Mouse (Mus musculus) liver, embryonic 15.5 days (tissue): Measurements from ENCODE around the gene Ptprs. TPM values are rescaled to one million over a fixed set of nuclear protein-coding genes. Genes with fewer than 3 reads are reported as not detected.

ENCODE experiments used
- ATAC-seq: fragments of 200-750 bp; cut with Nextera tagmentation; 2 replicates; pipeline ENCODE4 v1.8.0; 2017; ENCODE audit warnings: moderate number of reproducible peaks, mild to moderate bottlenecking, moderate library complexity; ENCODE audit not compliant: insufficient read depth
- H3K27ac ChIP-seq: fragments of 300-500 bp; sonication (generic); replicated peaks from 2 replicates; pipeline ENCODE4 v1.5.1; 2015; ENCODE audit warnings: mild to moderate bottlenecking, inconsistent platforms
- H3K27me3 ChIP-seq: fragments of 300-500 bp; sonication (generic); 2 replicates; pipeline ENCODE4 v1.6.1; 2015; ENCODE audit warnings: mild to moderate bottlenecking, inconsistent platforms
- H3K36me3 ChIP-seq: fragments of 300-500 bp; sonication (generic); replicated peaks from 2 replicates; pipeline ENCODE4 v1.6.1; 2015; ENCODE audit warnings: moderate library complexity, mild to moderate bottlenecking, inconsistent platforms
- H3K4me1 ChIP-seq: fragments of 300-500 bp; sonication (generic); replicated peaks from 2 replicates; pipeline ENCODE4 v1.6.1; 2015; ENCODE audit warnings: inconsistent platforms
- H3K4me2 ChIP-seq: fragments of 300-500 bp; sonication (generic); 2 replicates; pipeline ENCODE4 v1.6.1; 2015; ENCODE audit warnings: moderate library complexity, mild to moderate bottlenecking, inconsistent platforms
- H3K4me3 ChIP-seq: fragments of 300-500 bp; sonication (generic); replicated peaks from 2 replicates; pipeline ENCODE4 v1.5.1; 2015; ENCODE audit warnings: mild to moderate bottlenecking, inconsistent platforms
- H3K9ac ChIP-seq: fragments of 300-500 bp; sonication (generic); 2 replicates; pipeline ENCODE4 v1.6.1; 2015; ENCODE audit warnings: moderate library complexity, mild to moderate bottlenecking, inconsistent platforms
- H3K9me3 ChIP-seq: fragments of 300-500 bp; sonication (generic); replicated peaks from 2 replicates; pipeline ENCODE4 v1.6.1; 2016; ENCODE audit warnings: inconsistent platforms
- WGBS: fragments of 180-500 bp; shearing (Covaris S2); methylation state at CpG from one replicate; pipeline ENCODE4 v1.1.7; 2015; ENCODE audit warnings: mixed read lengths; ENCODE audit not compliant: insufficient replicate concordance; 5-methylcytosine and 5-hydroxymethylcytosine counted together
- polyA plus RNA-seq: library from polyadenylated mRNA; unstranded; fragments of >200 nt; fragmentation: Nextera tagmentation; extraction: Ambion mirVana; gene quantifications from 2 replicates; pipeline ENCODE4 v1.2.1, GENCODE M21; 2015

Gene Ptprs
- polyA plus RNA-seq, 1 experiment from 2014 or later: 5.5 TPM

GRCm38 (mm10) chr17:56424726-56425583, 51.3 kb downstream of the Ptprs start:
- H3K9ac ChIP-seq: peak overlapping the region; percentile 21; the same call in 1 of the 2 replicates
- H3K27ac ChIP-seq: no peak overlapping the region
- H3K4me2 ChIP-seq: peak overlapping the region; percentile 85
- ATAC-seq: peak; percentile 41
- H3K4me3 ChIP-seq: peak overlapping the region; percentile 51
- no peaks in the 10 kb centered on the region for H3K36me3 ChIP-seq
- H3K27me3 ChIP-seq: peaks cover 32% of the 10 kb centered on the region
- WGBS: 10% methylated on average over 77 of the region's 77 CpGs
- no peaks in the 10 kb centered on the region for H3K9me3 ChIP-seq
- H3K4me1 ChIP-seq: peaks cover 15% of the 10 kb centered on the region

GRCm38 (mm10) chr17:56420022-56420421, 56.3 kb downstream of the Ptprs start:
- Histone ChIP-seq H3K36me3 (peaks cover 16% of the 10 kb centered on the region), H3K9me3 (no peaks in the 10 kb centered on the region), H3K4me1 (peaks cover 3% of the 10 kb centered on the region; the same call in 1 of the 2 replicates), H3K4me3 (no peak overlapping the region), H3K4me2 (no peak overlapping the region), H3K9ac (no peak overlapping the region), H3K27ac (no peak overlapping the region), H3K27me3 (peaks cover 10% of the 10 kb centered on the region)
- ATAC-seq: no peak
- WGBS: 85% methylated on average over 2 of the region's 2 CpGs

- ATAC-seq: no peak
- peaks cover 18% of the 10 kb centered on the region for H3K36me3 ChIP-seq
Measured at GRCm38 (mm10) chr17:56418304-56418703, 58.0 kb downstream of the Ptprs start.

GRCm38 (mm10) chr17:56414785-56415184, 61.5 kb downstream of the Ptprs start:
- H3K9me3 ChIP-seq: no peaks in the 10 kb centered on the region
- H3K4me1 ChIP-seq: peaks cover 3% of the 10 kb centered on the region; the same call in 1 of the 2 replicates
- H3K27ac ChIP-seq: no peak overlapping the region
- H3K4me2 ChIP-seq: no peak overlapping the region
- H3K4me3 ChIP-seq: no peak overlapping the region
- H3K27me3 ChIP-seq: no peaks in the 10 kb centered on the region
- peaks cover 18% of the 10 kb centered on the region for H3K36me3 ChIP-seq
- WGBS: 82% methylated on average over 9 of the region's 9 CpGs
- H3K9ac ChIP-seq: no peak overlapping the region
- no peak for ATAC-seq

More at GRCm38 (mm10) chr17:56418304-56418703, 58.0 kb downstream of the Ptprs start:
- Histone ChIP-seq H3K27ac (no peak overlapping the region), H3K4me3 (no peak overlapping the region), H3K9me3 (no peaks in the 10 kb centered on the region), H3K4me1 (no peaks in the 10 kb centered on the region), H3K27me3 (no peaks in the 10 kb centered on the region), H3K9ac (no peak overlapping the region), H3K4me2 (no peak overlapping the region)
- WGBS: 72% methylated on average over 12 of the region's 12 CpGs

GRCm38 (mm10) chr17:56413113-56413512, 63.2 kb downstream of the Ptprs start:
- Histone ChIP-seq H3K9me3 (no peaks in the 10 kb centered on the region), H3K36me3 (peaks cover 11% of the 10 kb centered on the region)
- WGBS: 74% methylated on average over 13 of the region's 13 CpGs

GRCm38 (mm10) chr17:56411437-56411836, 64.8 kb downstream of the Ptprs start:
- Histone ChIP-seq H3K4me3 (no peak overlapping the region), H3K9ac (no peak overlapping the region), H3K9me3 (no peaks in the 10 kb centered on the region), H3K27ac (no peak overlapping the region), H3K4me1 (peaks cover 22% of the 10 kb centered on the region), H3K4me2 (no peak overlapping the region), H3K36me3 (peaks cover 5% of the 10 kb centered on the region), H3K27me3 (no peaks in the 10 kb centered on the region)
- no peak for ATAC-seq
- 45% methylated on average over 7 of the region's 7 CpGs for WGBS

More at GRCm38 (mm10) chr17:56413113-56413512, 63.2 kb downstream of the Ptprs start:
- Histone ChIP-seq H3K4me3 (no peak overlapping the region), H3K9ac (no peak overlapping the region), H3K4me1 (peaks cover 9% of the 10 kb centered on the region; the same call in 1 of the 2 replicates), H3K4me2 (no peak overlapping the region), H3K27me3 (no peaks in the 10 kb centered on the region), H3K27ac (no peak overlapping the region)
- ATAC-seq: no peak

GRCm38 (mm10) chr17:56409759-56410158, 66.5 kb downstream of the Ptprs start:
- WGBS: 49% methylated on average over 8 of the region's 8 CpGs
- ATAC-seq: no peak
- Histone ChIP-seq H3K4me2 (no peak overlapping the region), H3K9ac (no peak overlapping the region), H3K36me3 (peaks cover 2% of the 10 kb centered on the region), H3K4me1 (peaks cover 36% of the 10 kb centered on the region), H3K27ac (no peak overlapping the region), H3K27me3 (no peaks in the 10 kb centered on the region), H3K4me3 (no peak overlapping the region), H3K9me3 (no peaks in the 10 kb centered on the region)

GRCm38 (mm10) chr17:56408965-56409625, 67.2 kb downstream of the Ptprs start:
- 46% methylated on average over 13 of the region's 13 CpGs for WGBS
- no peaks in the 10 kb centered on the region for H3K27me3 ChIP-seq
- H3K36me3 ChIP-seq: peaks cover 2% of the 10 kb centered on the region
- H3K9me3 ChIP-seq: no peaks in the 10 kb centered on the region
- no peak for ATAC-seq
- H3K4me1 ChIP-seq: peaks cover 36% of the 10 kb centered on the region
- H3K4me2 ChIP-seq: no peak overlapping the region
- H3K9ac ChIP-seq: no peak overlapping the region
- no peak overlapping the region for H3K4me3 ChIP-seq
- no peak overlapping the region for H3K27ac ChIP-seq

GRCm38 (mm10) chr17:56407379-56407778, 68.9 kb downstream of the Ptprs start:
- Histone ChIP-seq H3K4me2 (no peak overlapping the region), H3K27ac (no peak overlapping the region)
- WGBS: 57% methylated on average over 8 of the region's 8 CpGs

GRCm38 (mm10) chr17:56406878-56407277, 69.4 kb downstream of the Ptprs start:
- Histone ChIP-seq H3K9ac (no peak overlapping the region), H3K27ac (no peak overlapping the region), H3K4me1 (peaks cover 36% of the 10 kb centered on the region), H3K9me3 (no peaks in the 10 kb centered on the region), H3K4me2 (no peak overlapping the region), H3K36me3 (peaks cover 11% of the 10 kb centered on the region), H3K4me3 (no peak overlapping the region), H3K27me3 (no peaks in the 10 kb centered on the region)
- ATAC-seq: no peak
- WGBS: 56% methylated on average over 4 of the region's 4 CpGs

More at GRCm38 (mm10) chr17:56407379-56407778, 68.9 kb downstream of the Ptprs start:
- no peaks in the 10 kb centered on the region for H3K9me3 ChIP-seq
- no peaks in the 10 kb centered on the region for H3K27me3 ChIP-seq
- peaks cover 36% of the 10 kb centered on the region for H3K4me1 ChIP-seq
- H3K9ac ChIP-seq: no peak overlapping the region
- no peak overlapping the region for H3K4me3 ChIP-seq
- no peak for ATAC-seq
- peaks cover 6% of the 10 kb centered on the region; the same call in 1 of the 2 replicates for H3K36me3 ChIP-seq
